Mouse (Mus musculus) left cerebral cortex, postnatal 4 days (tissue): ENCODE measurements around the gene Galnt16. TPM values are rescaled to one million over a fixed set of nuclear protein-coding genes. Genes with fewer than 3 reads are reported as not detected.

Source experiments
- DNase-seq: peaks from one replicate; pipeline ENCODE4 v3.0.0-alpha.2; 2022
- intact Hi-C: fragments of 180-260 bp; cut with DNase I; formaldehyde crosslinking; loops from one replicate; pipeline ENCODE4 v1.15.1; 2025
- total RNA-seq, 2 experiments: library from RNA; stranded (reverse); gene quantifications; 2 replicates each; pipeline ENCODE4 v1.2.3; 2021

Galnt16 gene
- total RNA-seq: 10 to 100 TPM; 32.8 to 40.6 TPM

DNA sequence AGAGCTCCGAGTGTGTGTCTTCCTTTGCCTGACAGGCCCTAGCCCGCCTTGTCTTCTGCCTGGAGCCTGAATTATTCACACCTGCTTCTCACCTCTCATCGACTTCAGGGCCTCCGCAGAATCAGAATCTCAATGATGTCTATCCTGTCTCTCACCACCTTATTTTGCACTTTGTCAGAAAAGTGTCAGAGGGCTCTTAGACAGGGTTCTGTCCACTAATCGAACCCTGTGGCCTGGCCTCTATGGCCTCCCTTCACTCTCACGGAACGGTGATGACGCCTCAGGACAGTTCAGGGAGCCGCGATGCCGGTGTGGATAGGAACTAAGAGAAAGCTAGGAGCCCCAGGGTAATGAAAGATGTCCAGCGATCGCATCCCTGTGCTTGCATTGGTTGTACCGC, at the start of gene Galnt16:
TSS of gene Galnt16 (plus strand) at position 301 of the 400 bp plus-strand sequence.
- no peak for DNase-seq
- intact Hi-C loops: no loop called here

DNA sequence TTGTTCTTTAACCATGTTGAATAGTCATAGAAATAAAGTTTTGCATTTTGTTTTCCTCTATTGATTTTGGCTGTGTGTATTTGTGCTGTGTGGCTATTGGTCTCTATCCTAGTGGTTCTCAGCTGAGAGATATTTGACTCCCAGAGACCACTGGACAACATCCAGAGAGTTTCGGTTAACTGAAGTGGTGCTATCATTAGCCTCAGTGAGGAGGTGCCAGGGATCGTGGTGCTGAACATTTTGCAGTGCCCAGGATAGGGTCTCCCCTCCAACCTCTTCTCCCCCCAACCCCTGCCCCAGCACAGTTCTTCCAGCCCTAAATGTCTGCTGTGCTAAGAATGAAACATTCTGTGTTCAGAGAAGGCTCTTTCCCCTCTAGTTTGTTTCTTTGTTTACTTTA, 47.9 kb upstream of the Galnt16 start:
- intact Hi-C loops: no loop called here
- no peak for DNase-seq

DNA sequence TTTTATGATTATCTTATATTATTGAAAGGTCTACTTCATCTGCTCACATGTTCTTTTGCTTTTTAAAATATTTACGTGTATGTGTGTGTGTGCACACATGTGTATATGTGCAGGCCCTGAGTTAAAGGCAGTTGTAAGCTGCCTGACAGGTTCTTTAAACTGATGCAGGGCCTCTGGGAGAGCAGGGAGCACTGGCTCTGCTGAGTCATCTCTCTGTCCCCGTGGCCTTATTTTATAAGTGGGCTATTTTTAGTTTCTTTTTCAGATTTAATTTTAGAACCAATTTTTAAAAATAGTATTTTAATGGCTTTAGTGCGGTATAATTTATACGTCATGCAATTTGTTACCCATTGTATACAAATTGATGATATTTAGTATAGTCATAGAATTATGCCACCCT, 46.2 kb upstream of the Galnt16 start:
- intact Hi-C loops: no loop called here
- DNase-seq: no peak

DNA sequence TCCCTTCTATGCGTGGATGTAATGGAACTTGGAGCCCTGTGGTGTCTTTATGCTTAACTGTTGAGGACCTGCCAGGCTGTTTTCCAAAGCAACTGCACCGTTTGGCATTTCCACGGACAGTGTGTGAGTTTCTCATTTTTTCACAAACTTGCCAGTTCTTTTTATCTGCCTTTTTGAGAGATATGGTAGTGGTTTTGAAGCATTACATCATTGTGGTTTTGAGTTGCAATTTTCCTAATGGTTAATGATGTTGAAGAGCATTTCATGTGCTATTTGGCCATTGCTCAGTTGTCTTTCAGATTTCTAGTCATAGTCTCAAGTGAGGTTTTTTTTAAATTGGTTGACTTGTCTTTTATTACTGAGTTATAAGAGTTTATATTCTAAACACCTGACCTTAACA, 44.3 kb upstream of the Galnt16 start:
- no peak for DNase-seq
- intact Hi-C loops: no loop called here

DNA sequence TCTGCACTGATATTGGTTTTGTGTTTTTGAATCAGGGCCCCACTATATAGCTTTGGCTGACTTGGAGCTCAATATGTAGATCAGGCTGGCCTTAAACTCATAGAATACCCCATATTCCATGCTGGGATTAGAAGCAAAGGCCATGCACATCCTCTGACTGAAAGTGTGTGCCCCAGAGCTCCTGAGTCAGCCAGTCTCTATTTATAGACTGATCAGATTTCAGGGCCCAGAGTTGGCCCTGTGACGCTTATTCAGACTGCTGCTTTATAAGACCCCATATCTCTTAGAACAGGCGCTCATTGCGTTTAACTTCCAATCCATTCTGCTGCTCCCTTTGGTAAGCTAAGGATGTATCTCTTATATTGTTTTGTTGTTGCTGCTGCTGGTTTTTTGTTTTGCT, 38.1 kb upstream of the Galnt16 start:
- intact Hi-C loops: no loop called here
- DNase-seq: no peak

DNA sequence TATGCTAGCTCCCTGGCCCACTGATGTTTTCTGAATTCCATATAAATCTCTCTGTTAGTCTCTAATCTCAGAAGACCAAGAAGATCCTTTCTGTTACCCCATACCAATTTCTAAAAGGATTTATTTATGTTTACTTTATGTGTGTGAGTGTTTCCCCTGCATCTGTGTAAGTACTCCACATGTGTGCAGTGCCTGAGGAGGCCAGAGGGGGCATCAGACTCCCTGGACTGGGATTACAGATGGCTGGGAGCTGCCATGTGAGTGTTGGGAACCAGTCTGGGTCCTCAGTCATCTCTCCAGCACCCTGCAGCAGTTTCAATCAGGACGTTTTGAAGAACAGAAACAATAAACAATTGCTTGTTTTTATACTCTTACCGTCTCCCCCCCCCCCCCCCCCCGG, 34.7 kb upstream of the Galnt16 start:
- intact Hi-C loops: no loop called here
- no peak for DNase-seq

DNA sequence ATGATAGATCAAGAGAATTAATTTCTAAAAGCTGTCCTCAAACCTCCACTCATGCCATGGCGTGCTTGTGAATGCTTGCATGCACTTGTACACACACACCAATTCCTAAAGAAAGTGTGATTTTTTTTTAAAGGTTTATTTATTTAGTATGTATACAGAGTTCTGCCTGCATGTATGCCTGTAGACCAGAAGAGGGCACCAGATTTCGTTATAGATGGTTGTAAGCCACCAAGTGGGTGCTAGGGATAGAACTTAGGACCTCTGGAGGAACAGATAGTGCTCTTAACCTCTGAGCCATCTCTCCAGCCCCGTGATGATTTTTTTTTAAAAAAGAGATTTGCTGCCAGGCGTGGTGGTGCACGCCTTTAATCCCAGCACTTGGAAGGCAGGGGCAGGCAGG, 24.8 kb upstream of the Galnt16 start:
- intact Hi-C loops: no loop called here
- DNase-seq: no peak

DNA sequence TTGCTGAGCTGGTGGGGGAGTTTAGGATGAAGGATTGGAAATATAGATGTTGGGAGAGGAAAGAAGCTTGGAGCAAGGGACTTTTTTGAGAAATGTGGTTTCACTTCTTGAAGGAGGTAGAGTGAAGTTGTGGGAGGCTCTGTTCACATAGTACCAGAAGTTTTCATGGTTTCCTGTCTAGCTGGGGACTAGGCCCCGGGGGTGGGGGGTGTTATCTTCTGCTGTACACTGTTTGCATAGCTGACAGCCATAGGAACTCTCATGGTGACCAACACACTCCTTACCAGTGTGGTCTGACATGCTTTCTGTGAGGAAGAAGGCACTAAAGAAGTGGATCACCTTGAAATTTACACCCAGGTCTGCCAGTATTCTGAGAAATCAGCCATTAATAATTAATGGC, 22.4 kb upstream of the Galnt16 start:
- no peak for DNase-seq
- intact Hi-C loops: loop anchor here (5.0 kb wide), 1 partner anchor 142 kb away; no protein-coding TSS in a partner anchor

DNA sequence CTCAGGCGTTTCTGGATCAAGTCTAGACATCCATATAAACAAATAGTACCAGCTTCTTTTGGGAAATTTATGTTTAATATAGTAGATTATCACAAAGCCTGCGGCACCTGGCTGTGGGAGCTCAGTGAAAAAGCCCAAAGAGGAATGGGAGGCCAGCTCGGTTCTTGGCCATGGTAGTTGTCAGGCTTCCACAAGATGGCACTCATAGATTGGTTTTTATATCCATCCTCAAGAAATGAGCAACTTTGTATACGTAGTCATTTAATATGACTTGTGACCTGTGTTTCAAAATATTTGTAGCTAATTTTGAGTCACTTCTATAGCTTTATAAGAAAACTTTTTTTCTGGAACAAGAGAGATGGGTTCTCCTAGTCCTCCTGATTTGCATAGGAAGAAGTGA, 19.7 kb upstream of the Galnt16 start:
- peak; percentile 8 for DNase-seq
- intact Hi-C loops: loop anchor here (5.0 kb wide), 1 partner anchor 139 kb away; no protein-coding TSS in a partner anchor

DNA sequence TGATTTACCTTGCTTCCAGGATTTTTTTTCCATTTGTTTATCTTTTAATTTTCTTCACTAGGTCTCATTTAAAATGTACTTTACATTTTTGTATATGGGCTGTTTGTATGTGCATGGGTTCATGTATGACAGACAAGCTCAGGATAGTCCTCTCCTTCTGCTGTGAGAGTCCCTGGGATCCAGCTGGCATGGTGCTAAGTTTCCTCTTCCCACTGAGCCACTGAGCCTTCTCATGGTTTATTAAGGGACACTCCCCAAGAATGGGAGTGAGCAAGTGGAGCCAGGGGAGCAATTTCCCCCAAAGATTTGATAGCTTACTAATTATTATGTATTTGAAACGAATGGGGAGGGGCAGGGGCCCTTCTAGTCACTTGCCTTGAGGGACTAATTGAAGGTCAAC, 17.6 kb upstream of the Galnt16 start:
- no peak for DNase-seq
- intact Hi-C loops: no loop called here

DNA sequence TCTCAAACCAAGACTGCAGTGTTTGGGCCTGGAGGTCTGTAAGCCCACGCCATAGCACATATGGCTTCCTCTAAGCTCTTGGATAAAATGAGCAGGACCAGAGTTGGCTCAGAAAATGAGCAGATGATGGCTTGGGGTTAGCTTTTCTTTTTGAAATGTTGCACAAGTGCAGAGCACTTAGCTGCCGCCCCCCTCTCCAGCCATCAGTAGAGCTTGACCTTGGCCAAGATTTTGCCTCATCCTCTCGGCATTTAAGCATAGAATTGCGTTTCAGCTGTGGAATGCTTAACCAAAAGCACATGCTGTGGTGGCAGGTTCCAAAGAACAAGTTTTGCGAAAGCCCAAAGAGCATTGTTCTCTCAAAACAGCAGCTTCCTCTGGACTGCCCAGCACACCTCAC, 13.4 kb upstream of the Galnt16 start:
- DNase-seq: no peak
- intact Hi-C loops: no loop called here

DNA sequence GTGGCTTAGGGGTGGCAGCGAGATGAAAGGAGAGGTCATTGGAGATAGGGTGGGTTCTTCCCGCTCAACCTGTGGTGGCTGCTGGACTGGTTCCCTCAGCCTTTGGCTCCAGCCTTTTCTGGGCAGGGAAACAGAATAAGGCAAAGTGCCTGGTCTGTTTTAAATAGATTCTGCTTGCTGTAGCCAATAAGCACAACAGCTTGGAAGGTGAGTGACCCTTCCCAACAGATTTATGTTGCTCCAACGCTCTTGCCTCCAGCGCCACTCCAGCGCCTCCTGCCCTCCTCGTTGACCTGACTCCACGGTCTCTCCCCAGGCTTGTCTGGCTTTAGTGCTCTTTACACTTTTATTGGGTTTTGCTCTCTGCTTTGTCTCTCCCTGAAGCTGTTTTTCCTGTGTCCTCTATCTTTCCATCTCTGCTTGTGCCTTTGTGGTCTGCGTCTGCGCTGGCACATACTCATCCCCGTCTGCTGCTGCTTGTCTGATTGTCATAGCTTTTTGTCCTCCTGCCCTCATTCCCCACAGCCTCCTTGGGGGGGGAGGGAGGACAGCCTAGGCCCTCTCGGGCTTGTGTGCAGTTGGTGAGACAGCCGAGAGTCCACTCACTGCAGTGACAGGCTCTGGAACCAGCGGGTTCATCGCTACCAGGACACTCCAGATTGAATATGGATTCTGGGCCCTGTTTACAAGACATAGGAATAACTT, 10.9 kb upstream of the Galnt16 start:
- DNase-seq: peak; percentile 46
- intact Hi-C loops: no loop called here

DNA sequence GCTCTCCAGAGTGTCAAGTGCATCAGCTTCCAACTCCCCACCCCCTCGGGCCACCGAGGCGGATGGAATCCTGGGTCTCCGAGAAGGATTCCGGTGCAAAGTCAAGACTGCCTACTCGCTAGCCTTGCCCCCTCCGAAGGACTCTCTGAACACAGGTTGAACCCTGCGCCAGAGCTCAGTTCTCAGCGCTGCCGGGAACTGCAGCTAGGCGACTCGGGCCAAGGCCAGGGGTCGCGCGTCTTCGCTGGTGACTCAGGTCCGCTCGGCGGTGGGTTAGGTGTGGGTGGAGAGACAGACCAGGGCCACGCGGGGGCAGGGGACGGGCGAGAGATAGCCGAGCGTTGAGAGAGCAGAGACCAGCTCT, 298 bp downstream of the Galnt16 start:
- intact Hi-C loops: no loop called here
- DNase-seq: no peak

DNA sequence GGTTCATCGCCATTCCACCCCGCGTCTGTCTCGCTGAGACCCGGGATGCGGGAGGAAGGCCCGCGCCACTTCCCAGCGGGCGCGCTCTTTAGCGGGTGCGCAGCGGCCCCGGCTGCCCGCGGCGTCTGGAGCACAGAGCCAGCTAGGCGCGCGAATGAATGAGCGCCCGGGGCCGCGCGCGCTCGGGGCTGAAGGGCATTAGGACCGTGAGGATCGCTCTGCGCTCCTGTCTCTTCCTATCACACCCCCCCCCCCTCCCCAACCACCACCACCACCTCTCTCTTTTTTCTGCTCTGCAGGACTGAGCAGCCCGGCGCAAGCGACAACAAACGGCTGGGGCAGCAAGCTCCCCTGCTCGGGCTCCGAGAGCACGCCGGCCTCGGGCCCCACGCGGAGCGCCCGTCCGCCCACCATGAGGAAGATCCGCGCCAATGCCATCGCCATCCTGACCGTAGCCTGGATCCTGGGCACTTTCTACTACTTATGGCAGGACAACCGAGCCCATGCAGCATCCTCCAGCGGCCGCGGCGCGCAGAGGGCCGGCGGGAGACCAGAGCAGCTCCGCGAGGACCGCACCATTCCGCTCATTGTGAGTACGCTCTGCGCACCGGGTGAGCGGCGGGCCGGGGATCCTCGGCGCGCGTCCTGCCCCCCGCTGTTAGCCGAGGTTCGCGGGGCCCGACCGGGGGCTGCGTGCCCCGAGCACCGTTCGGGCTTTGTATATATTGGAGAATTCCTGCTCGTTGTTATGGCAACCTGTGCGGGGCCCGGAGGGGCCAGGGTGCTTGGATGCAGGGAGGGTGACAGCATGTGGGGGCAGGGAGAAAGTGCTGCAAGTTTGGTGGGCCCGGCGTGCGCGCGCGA, 912 bp downstream of the Galnt16 start:
- intact Hi-C loops: no loop called here

DNA sequence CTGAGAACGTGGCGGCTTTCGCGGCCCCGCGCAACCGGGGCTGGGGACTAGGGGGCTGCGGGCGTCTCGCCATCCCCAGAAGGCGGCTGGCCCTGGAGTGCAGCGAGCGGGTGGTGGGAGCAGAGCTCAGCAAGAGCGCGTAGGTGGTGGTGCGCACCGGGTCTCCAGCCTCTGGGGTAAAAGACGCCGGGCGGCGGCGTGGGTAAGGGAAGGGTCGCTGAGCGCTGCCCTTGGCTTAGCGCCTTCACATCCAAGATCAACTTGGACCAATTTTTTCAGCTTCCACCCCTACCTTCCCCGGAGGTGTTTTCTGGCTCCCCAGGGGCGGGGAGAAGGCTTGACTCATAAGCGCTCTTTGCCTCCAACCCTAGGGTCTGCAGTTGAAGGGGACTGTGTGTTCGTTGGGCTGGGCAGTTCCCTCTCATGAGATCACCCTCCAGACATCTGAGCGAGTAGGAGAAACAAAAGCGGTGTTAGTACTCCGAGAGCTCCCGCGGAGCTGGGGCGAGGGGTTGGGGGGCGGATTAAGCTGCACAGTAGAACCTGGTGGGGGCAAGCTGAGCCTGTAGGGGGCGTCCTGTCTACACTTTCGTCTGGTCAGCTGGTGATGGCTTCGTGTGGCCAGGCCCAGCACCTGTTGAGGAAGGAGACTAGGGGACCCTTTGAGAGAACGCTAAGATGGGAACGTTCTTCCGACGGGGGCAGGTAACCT, 1.7 kb downstream of the Galnt16 start:
- intact Hi-C loops: loop anchor here (10.0 kb wide), 1 partner anchor 75 kb away; no protein-coding TSS in a partner anchor
- DNase-seq: peak; percentile 77

More for the DNA sequence above, 912 bp downstream of the Galnt16 start:
- DNase-seq: peak; percentile 56

DNA sequence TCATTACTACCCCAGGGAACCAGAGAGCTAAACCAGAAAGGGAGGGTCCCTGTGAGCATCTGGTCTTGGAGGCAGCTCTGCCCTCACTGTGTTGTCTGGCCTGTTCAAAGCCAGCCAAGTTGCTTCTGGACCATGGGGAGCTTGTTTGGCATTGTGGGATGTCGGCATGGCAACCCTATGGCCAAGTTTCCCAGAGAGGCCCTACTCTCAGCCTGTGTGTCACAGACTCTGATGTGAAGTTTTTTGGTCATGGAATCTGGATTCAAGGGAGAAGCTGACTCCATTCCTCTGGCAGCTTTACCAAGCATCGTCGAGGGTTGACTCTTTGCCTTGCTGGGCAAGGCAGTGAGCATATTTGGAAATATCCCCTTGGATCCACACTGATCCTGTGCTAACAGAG, 3.9 kb downstream of the Galnt16 start:
- intact Hi-C loops: loop anchor here (10.0 kb wide), 1 partner anchor 73 kb away; no protein-coding TSS in a partner anchor
- peak; percentile 74 for DNase-seq

DNA sequence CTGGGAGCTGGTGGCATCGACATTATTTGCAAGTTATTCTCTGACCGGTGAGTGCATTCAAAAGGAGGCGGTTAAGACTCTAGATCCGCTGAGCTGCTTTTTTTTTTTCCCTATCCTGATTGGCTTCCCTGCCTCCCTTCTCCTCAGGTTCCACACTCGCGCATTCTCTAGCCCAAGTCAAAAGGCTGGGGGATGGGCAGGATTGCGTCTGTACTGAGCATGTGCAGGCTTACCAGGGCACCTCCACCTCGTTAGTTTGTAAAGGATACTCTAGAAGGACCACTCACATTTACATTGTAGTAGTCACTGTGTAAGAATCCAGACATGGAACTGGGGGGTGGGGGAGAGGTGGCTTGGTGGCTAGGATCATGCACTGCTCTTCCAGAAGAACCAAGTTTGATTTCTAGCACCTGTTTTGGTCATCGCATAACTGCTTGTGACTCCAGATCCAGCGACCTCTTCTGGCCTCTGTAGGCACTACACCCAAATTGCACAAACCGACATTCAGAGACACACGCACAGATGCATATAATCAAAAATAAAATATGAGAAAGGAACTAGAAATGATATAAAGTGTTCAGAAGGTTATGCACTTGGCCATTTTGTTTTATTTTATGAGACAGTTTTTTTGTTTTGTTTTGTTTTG, 6.3 kb downstream of the Galnt16 start:
- intact Hi-C loops: loop anchor here (10.0 kb wide), 1 partner anchor 70 kb away; no protein-coding TSS in a partner anchor
- no peak for DNase-seq

DNA sequence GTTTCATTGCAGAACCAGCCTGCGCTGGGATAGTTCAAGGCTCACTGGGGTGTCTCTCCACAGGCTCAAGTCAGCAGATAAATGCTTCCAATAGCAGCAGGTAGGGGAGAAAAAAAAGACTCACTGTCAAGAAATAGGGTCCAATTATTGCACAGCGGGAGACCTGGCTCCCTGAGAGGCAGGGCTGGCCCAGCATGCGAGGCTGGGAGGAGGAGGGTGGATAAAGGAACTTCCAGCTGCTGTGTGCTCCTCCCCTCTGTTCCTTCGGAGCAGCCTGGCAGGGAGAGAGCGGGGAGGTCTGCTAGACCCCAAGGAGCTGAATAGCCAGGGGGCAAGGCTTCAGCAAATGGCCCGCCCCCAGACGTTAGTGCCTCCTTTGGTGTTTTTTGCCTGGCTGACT, 7.4 kb downstream of the Galnt16 start:
- DNase-seq: peak; percentile 34
- intact Hi-C loops: loop anchor here (10.0 kb wide), 1 partner anchor 69 kb away; no protein-coding TSS in a partner anchor

DNA sequence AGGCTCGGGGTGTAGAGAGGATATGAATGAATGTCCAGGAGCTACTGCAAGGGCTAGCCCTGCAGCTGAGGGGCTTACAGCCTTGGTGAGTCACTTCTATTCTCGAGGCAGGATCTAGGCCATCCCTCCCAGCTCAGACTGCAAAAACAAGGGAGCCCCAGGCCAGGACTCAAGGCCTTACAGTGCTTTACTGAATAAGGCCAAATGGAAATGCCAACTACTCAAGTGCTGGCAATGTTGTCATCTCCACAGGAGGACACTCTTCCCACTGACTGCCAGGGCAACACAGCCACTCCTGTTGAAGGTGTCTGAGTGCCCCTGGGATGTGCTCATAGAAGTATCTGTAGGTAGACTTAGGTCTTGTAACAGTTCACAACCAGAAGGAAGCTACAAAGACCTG, 8.4 kb downstream of the Galnt16 start:
- no peak for DNase-seq
- intact Hi-C loops: loop anchor here (10.0 kb wide), 1 partner anchor 68 kb away; no protein-coding TSS in a partner anchor

DNA sequence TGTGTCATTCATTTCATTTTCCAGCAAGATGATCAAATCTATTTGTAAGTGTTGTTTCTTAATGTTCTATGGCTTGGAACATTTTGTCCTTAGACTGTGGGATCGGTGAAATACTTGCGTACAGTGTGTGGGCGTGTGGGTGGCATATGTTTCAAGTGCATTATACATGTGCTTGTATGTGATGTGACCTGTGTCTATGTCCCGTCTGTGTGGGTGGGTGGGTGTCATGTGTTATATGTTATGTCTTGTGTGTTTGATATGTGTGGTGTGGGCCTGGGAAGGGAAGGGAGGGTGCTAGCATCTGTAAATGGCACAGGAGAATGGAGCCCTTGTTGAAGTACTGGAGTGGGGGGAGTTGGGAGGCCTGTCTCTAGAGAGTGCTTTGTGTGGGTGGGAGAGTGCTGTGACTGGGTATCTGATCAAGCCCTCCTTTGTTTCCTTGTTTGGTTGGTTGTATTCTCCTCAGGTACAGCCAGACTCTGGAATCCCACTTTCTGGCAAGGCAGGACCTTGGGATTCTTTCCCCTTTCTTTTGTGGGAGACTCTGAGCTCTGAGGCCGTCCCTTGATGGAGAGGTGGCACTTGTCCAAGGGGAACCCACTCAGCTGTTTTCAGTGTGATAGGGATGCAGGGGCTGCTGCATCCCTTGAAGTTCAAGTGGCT, 9.8 kb downstream of the Galnt16 start:
- intact Hi-C loops: loop anchor here (10.0 kb wide), 1 partner anchor 67 kb away; no protein-coding TSS in a partner anchor
- no peak for DNase-seq
